Comparison of ENCODE assay signal across 8 mouse cellular contexts in the genomic region with DNA sequence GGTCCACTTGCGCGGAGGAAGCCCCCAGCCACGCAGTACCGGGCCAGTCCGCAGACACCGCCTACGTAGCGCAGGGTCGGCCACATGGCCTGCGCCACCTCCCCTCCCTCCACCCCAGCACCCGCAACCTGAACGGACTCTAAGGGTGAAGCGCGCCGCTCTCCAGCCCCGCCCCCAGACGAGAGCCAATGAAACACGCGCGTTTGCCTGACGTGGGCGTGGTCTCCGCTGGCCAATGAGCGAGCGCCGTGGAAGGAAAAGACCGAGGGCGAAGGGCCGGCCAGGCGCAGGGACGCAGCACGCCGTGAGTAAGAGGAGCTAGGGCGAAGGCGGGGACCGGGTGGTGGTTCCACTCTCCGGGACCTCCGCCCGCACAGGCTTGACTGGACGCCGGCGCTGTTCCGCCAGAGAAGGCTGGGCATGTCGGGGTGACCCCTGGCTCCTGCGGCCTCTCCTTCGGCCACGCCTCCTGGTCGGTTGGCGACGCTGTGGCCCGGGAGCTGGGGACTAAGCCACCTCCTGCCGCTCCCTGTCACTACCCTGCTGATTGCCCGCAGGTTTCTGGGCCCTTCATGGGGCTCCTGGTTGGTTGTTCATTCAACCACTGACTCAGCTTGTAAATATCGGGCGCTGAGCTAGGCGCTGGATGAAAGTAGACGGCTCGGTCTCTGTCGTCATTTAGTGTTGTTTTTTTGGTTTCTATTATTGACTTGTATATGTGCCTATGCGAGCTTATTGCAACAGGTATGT. TPM values are rescaled to one million over a fixed set of nuclear protein-coding genes. Genes with fewer than 3 reads are reported as not detected.
DNase-seq lines count a peak whose midpoint lies in the region; ATAC-seq lines count a peak whose summit lies in the region.

A gene (minus strand): TSS at position 163 of the 750 bp plus-strand sequence.
A gene (plus strand): TSS at position 240 of the 750 bp plus-strand sequence.

- no peaks in the 10 kb centered on the region for H3K4me1 ChIP-seq in brown adipose tissue, adult 24 weeks (ENCODE audit: control insufficient read depth, insufficient read depth, insufficient read length, low read length)
- H3K4me1 ChIP-seq in heart, embryonic 13.5 days, result peaks cover 19% of the 10 kb centered on the region
- peaks cover 36% of the 10 kb centered on the region for H3K4me1 ChIP-seq in liver, embryonic 12.5 days
- 0 out of 2 replicates have a peak, but pooled peaks cover 7% of the 10 kb centered on the region for H3K4me1 ChIP-seq in stomach, embryonic 15.5 days

- ATAC-seq in heart, embryonic 13.5 days (ENCODE audit: extremely low read depth, insufficient number of reproducible peaks, low FRiP score, low TSS enrichment), result peak; percentile 95
- peak; percentile 92 for ATAC-seq in liver, embryonic 12.5 days
- ATAC-seq in stomach, embryonic 15.5 days (ENCODE audit: insufficient read depth, low FRiP score, low read depth), result peak; percentile 97

- peak within 1 kb of the TSS; percentile 83 for H3K9ac ChIP-seq in heart, embryonic 13.5 days
- H3K9ac ChIP-seq in liver, embryonic 12.5 days, result peak within 1 kb of the TSS; percentile 83
- peak within 1 kb of the TSS; percentile 58 for H3K9ac ChIP-seq in stomach, embryonic 15.5 days

- peak within 1 kb of the TSS; percentile 94 for H3K4me2 ChIP-seq in heart, embryonic 13.5 days
- H3K4me2 ChIP-seq in liver, embryonic 12.5 days, result peak within 1 kb of the TSS; percentile 97
- H3K4me2 ChIP-seq in stomach, embryonic 15.5 days, result peak within 1 kb of the TSS; percentile 78

- peak within 1 kb of the TSS; percentile 84 for H3K4me3 ChIP-seq in brown adipose tissue, adult 24 weeks (ENCODE audit: insufficient read depth, low read depth, low read length)
- peak within 1 kb of the TSS; percentile 72 for H3K4me3 ChIP-seq in heart, embryonic 13.5 days
- peak within 1 kb of the TSS; percentile 80 for H3K4me3 ChIP-seq in liver, embryonic 12.5 days
- H3K4me3 ChIP-seq in stomach, embryonic 15.5 days (replicated peaks), result peak within 1 kb of the TSS; percentile 63

- under 1% methylated on average over 60 of the region's 60 CpGs for WGBS in heart, embryonic 13.5 days
- under 1% methylated on average over 60 of the region's 60 CpGs for WGBS in liver, embryonic 12.5 days (ENCODE audit: insufficient replicate concordance)
- under 1% methylated on average over 59 of the region's 60 CpGs for WGBS in stomach, embryonic 15.5 days

- peak; percentile 96 for DNase-seq in CD4-positive, CD25-positive, alpha-beta regulatory T cell, adult 2 months (ENCODE audit: low read depth, low spot score)
- peak; percentile 54 for DNase-seq in fat pad, adult 2 months (ENCODE audit: extremely low read depth, low read depth, low spot score)
- peak; percentile 99 for DNase-seq in kidney, postnatal 10 days
- DNase-seq in natural killer cell, adult 2 months (ENCODE audit: low spot score in 2 of 2), result peak; percentile 94

- peaks cover 13% of the 10 kb centered on the region for H3K36me3 ChIP-seq in heart, embryonic 13.5 days
- H3K36me3 ChIP-seq in liver, embryonic 12.5 days, result peaks cover 24% of the 10 kb centered on the region
- 0 out of 2 replicates have a peak, but pooled peaks cover 2% of the 10 kb centered on the region for H3K36me3 ChIP-seq in stomach, embryonic 15.5 days

- peak within 1 kb of the TSS; percentile 62 for H3K27ac ChIP-seq in brown adipose tissue, adult 24 weeks (replicated peaks; ENCODE audit: low read depth, low read length)
- H3K27ac ChIP-seq in heart, embryonic 13.5 days (replicated peaks), result peak within 1 kb of the TSS; percentile 90
- peak within 1 kb of the TSS; percentile 96 for H3K27ac ChIP-seq in liver, embryonic 12.5 days
- peak within 1 kb of the TSS; percentile 88 for H3K27ac ChIP-seq in stomach, embryonic 15.5 days

- H3K9me3 ChIP-seq in heart, embryonic 13.5 days, result peaks cover under 1% of the 10 kb centered on the region; the same call in 1 of the 2 replicates
- peaks cover 4% of the 10 kb centered on the region for H3K9me3 ChIP-seq in liver, embryonic 12.5 days (replicated peaks)
- no peaks in the 10 kb centered on the region for H3K9me3 ChIP-seq in stomach, embryonic 15.5 days

- H3K27me3 ChIP-seq in heart, embryonic 13.5 days (replicated peaks), result no peaks in the 10 kb centered on the region
- H3K27me3 ChIP-seq in liver, embryonic 12.5 days (replicated peaks), result no peaks in the 10 kb centered on the region
- no peaks in the 10 kb centered on the region for H3K27me3 ChIP-seq in stomach, embryonic 15.5 days (replicated peaks)

RNA-seq across cellular contexts. Expression of the first gene that starts in this region (rescaled TPM):
- polyA plus RNA-seq in brown adipose tissue, adult 24 weeks (2012; ENCODE audit: insufficient read depth, insufficient read length, missing spikeins), result 17.0 and 17.7 TPM in 2 replicates
- 14.0 and 15.3 TPM in 2 replicates for polyA plus RNA-seq in heart, embryonic 13.5 days (2015; fragmentation: Nextera tagmentation; extraction: Ambion mirVana)
- 19.8 and 20.6 TPM in 2 replicates for polyA plus RNA-seq in liver, embryonic 12.5 days (2016; fragmentation: Nextera tagmentation; extraction: Ambion mirVana)
- polyA plus RNA-seq in stomach, embryonic 15.5 days (2015; fragmentation: Nextera tagmentation; extraction: Ambion mirVana), result 18.3 and 21.2 TPM in 2 replicates

RNA-seq across cellular contexts. Expression of the second gene that starts in this region (rescaled TPM):
- 27.5 and 41.6 TPM in 2 replicates for polyA plus RNA-seq in brown adipose tissue, adult 24 weeks (2012; ENCODE audit: insufficient read depth, insufficient read length, missing spikeins)
- 30.5 and 31.5 TPM in 2 replicates for polyA plus RNA-seq in heart, embryonic 13.5 days (2015; fragmentation: Nextera tagmentation; extraction: Ambion mirVana)
- polyA plus RNA-seq in liver, embryonic 12.5 days (2016; fragmentation: Nextera tagmentation; extraction: Ambion mirVana), result 20.7 and 23.8 TPM in 2 replicates
- polyA plus RNA-seq in stomach, embryonic 15.5 days (2015; fragmentation: Nextera tagmentation; extraction: Ambion mirVana), result 28.2 and 28.3 TPM in 2 replicates

Comparison
In these comparisons a context has a peak if more than half of its experiments do, and no peak if none do; other contexts are left out.
1. Peak in every context shown above with its lines: DNase-seq, ATAC-seq, H3K4me3 ChIP-seq and H3K27ac ChIP-seq.